In genomic region chr7:81335705-81336431, GRCm38 (mm10) we compare ENCODE assay signal across 8 mouse cellular contexts. TPM values are rescaled to one million over a fixed set of nuclear protein-coding genes. Genes with fewer than 3 reads are reported as not detected.
DNase-seq lines count a peak whose midpoint lies in the region; ATAC-seq lines count a peak whose summit lies in the region.

No protein-coding gene starts in this region.

- H3K27me3 ChIP-seq in liver, embryonic 16.5 days (ENCODE audit: control insufficient read depth, insufficient read depth, low read depth, low read length): no peaks in the 10 kb centered on the region
- H3K27me3 ChIP-seq in liver, embryonic 11.5 days (replicated peaks; ENCODE audit: control insufficient read depth, insufficient read depth, low read length): no peaks in the 10 kb centered on the region
- H3K27me3 ChIP-seq in forebrain, embryonic 15.5 days: no peaks in the 10 kb centered on the region
- H3K27me3 ChIP-seq in intestine, embryonic 15.5 days (replicated peaks): no peaks in the 10 kb centered on the region
- no peaks in the 10 kb centered on the region for H3K27me3 ChIP-seq in neural tube, embryonic 13.5 days

- no peak overlapping the region for H3K27ac ChIP-seq in liver, embryonic 16.5 days (ENCODE audit: low read length)
- no peak overlapping the region for H3K27ac ChIP-seq in liver, embryonic 11.5 days (ENCODE audit: low read depth, low read length)
- no peak overlapping the region for H3K27ac ChIP-seq in forebrain, embryonic 15.5 days (replicated peaks)
- H3K27ac ChIP-seq in intestine, embryonic 15.5 days: peak overlapping the region; percentile 54
- H3K27ac ChIP-seq in neural tube, embryonic 13.5 days (replicated peaks): peak overlapping the region; percentile 67

- 0 out of 2 replicates have a peak, but pooled peaks have one; percentile 13 for ATAC-seq in liver, embryonic 16.5 days (ENCODE audit: low read depth)
- no peak for ATAC-seq in liver, embryonic 11.5 days (replicated peaks; ENCODE audit: low FRiP score)
- ATAC-seq in forebrain, embryonic 15.5 days (replicated peaks): 0 out of 2 replicates have a peak, but pooled peaks have one; percentile 11
- ATAC-seq in intestine, embryonic 15.5 days: no peak
- ATAC-seq in neural tube, embryonic 13.5 days (ENCODE audit: low read depth): no peak; the same call in 1 of the 2 replicates

- 80% methylated on average over 18 of the region's 18 CpGs for WGBS in liver, embryonic 16.5 days (ENCODE audit: insufficient replicate concordance)
- WGBS in liver, embryonic 11.5 days: 81% methylated on average over 18 of the region's 18 CpGs
- 49% methylated on average over 18 of the region's 18 CpGs for WGBS in forebrain, embryonic 15.5 days
- WGBS in intestine, embryonic 15.5 days: 84% methylated on average over 18 of the region's 18 CpGs
- WGBS in neural tube, embryonic 13.5 days: 59% methylated on average over 18 of the region's 18 CpGs

- no peaks in the 10 kb centered on the region for H3K9me3 ChIP-seq in liver, embryonic 16.5 days (replicated peaks; ENCODE audit: control insufficient read depth, low read length)
- no peaks in the 10 kb centered on the region for H3K9me3 ChIP-seq in liver, embryonic 11.5 days (ENCODE audit: control insufficient read depth, low read length)
- no peaks in the 10 kb centered on the region for H3K9me3 ChIP-seq in forebrain, embryonic 15.5 days
- no peaks in the 10 kb centered on the region for H3K9me3 ChIP-seq in intestine, embryonic 15.5 days
- no peaks in the 10 kb centered on the region for H3K9me3 ChIP-seq in neural tube, embryonic 13.5 days

- no peak overlapping the region for H3K4me2 ChIP-seq in liver, embryonic 16.5 days (ENCODE audit: low read depth, low read length)
- H3K4me2 ChIP-seq in liver, embryonic 11.5 days: no peak overlapping the region
- no peak overlapping the region for H3K4me2 ChIP-seq in forebrain, embryonic 15.5 days (replicated peaks)
- H3K4me2 ChIP-seq in intestine, embryonic 15.5 days (replicated peaks): no peak overlapping the region
- H3K4me2 ChIP-seq in neural tube, embryonic 13.5 days: no peak overlapping the region

- H3K4me1 ChIP-seq in liver, embryonic 16.5 days (ENCODE audit: control insufficient read depth, low read depth, low read length): no peaks in the 10 kb centered on the region; the same call in 1 of the 2 replicates
- H3K4me1 ChIP-seq in liver, embryonic 11.5 days (replicated peaks; ENCODE audit: control insufficient read depth, insufficient read depth, low read length): peaks cover 1% of the 10 kb centered on the region; the same call in 1 of the 2 replicates
- H3K4me1 ChIP-seq in forebrain, embryonic 15.5 days: peaks cover 3% of the 10 kb centered on the region; the same call in 1 of the 2 replicates
- no peaks in the 10 kb centered on the region for H3K4me1 ChIP-seq in intestine, embryonic 15.5 days (replicated peaks)
- H3K4me1 ChIP-seq in neural tube, embryonic 13.5 days (replicated peaks): peaks cover 7% of the 10 kb centered on the region; the same call in 1 of the 2 replicates

- H3K36me3 ChIP-seq in liver, embryonic 16.5 days (ENCODE audit: control insufficient read depth, insufficient read depth): peaks cover 14% of the 10 kb centered on the region
- peaks cover 19% of the 10 kb centered on the region; the same call in 1 of the 2 replicates for H3K36me3 ChIP-seq in liver, embryonic 11.5 days (ENCODE audit: control insufficient read depth, insufficient read depth, low read length)
- peaks cover 31% of the 10 kb centered on the region for H3K36me3 ChIP-seq in forebrain, embryonic 15.5 days
- peaks cover 3% of the 10 kb centered on the region; the same call in 1 of the 2 replicates for H3K36me3 ChIP-seq in intestine, embryonic 15.5 days
- H3K36me3 ChIP-seq in neural tube, embryonic 13.5 days: peaks cover 54% of the 10 kb centered on the region

- no peak overlapping the region for H3K4me3 ChIP-seq in liver, embryonic 16.5 days (ENCODE audit: low read depth, low read length)
- H3K4me3 ChIP-seq in liver, embryonic 11.5 days (ENCODE audit: low read depth, low read length): no peak overlapping the region
- H3K4me3 ChIP-seq in forebrain, embryonic 15.5 days: no peak overlapping the region
- no peak overlapping the region for H3K4me3 ChIP-seq in intestine, embryonic 15.5 days (replicated peaks)
- H3K4me3 ChIP-seq in neural tube, embryonic 13.5 days: no peak overlapping the region

- no peak overlapping the region for H3K9ac ChIP-seq in liver, embryonic 16.5 days (ENCODE audit: low read depth, low read length)
- H3K9ac ChIP-seq in liver, embryonic 11.5 days (ENCODE audit: low read depth, low read length): no peak overlapping the region
- H3K9ac ChIP-seq in forebrain, embryonic 15.5 days (replicated peaks): no peak overlapping the region
- no peak overlapping the region for H3K9ac ChIP-seq in intestine, embryonic 15.5 days
- no peak overlapping the region for H3K9ac ChIP-seq in neural tube, embryonic 13.5 days

- DNase-seq in liver, embryonic 11.5 days (ENCODE audit: low spot score): no peak
- no peak for DNase-seq in cerebellum, adult 18-20 months
- no peak for DNase-seq in gastrocnemius, postnatal 4 days (ENCODE audit: low spot score in 2 of 2)
- no peak for DNase-seq in left cerebral cortex, adult 9 months (ENCODE audit: low spot score in 2 of 2)

RNA-seq across cellular contexts. Expression of gene Rps17, which starts 9.2 kb away (rescaled TPM):
- polyA plus RNA-seq in liver, embryonic 16.5 days (2015; fragmentation: Nextera tagmentation; extraction: Ambion mirVana): 564 and 643 TPM in 2 replicates
- 1,540 and 1,655 TPM in 2 replicates for polyA plus RNA-seq in liver, embryonic 11.5 days (2014; fragmentation: Nextera tagmentation; extraction: Ambion mirVana)
- polyA plus RNA-seq in forebrain, embryonic 15.5 days (2015; fragmentation: Nextera tagmentation; extraction: Ambion mirVana): 804 and 852 TPM in 2 replicates
- 1,243 and 1,274 TPM in 2 replicates for polyA plus RNA-seq in intestine, embryonic 15.5 days (2015; fragmentation: Nextera tagmentation; extraction: Ambion mirVana)
- 804 and 855 TPM in 2 replicates for polyA plus RNA-seq in neural tube, embryonic 13.5 days (2015; fragmentation: Nextera tagmentation; extraction: Ambion mirVana)
- 1,000 to 10,000 TPM; 1,161 to 1,216 TPM for total RNA-seq in gastrocnemius, postnatal 4 days (2021)

Comparison
In these comparisons a context has a peak if more than half of its experiments do, and no peak if none do; other contexts are left out.
1. ATAC-seq: peak in liver, embryonic 16.5 days (single experiment) and forebrain, embryonic 15.5 days (single experiment); none in liver, embryonic 11.5 days (single experiment), intestine, embryonic 15.5 days (single experiment) and neural tube, embryonic 13.5 days (single experiment).
2. H3K27ac ChIP-seq: peak in intestine, embryonic 15.5 days (single experiment) and neural tube, embryonic 13.5 days (single experiment); none in liver, embryonic 16.5 days (single experiment), liver, embryonic 11.5 days (single experiment) and forebrain, embryonic 15.5 days (single experiment).